Mouse (Mus musculus): Measurements from ENCODE around the gene Gna11. TPM values are rescaled to one million over a fixed set of nuclear protein-coding genes. Genes with fewer than 3 reads are reported as not detected.

The Gna11 gene
- polyA plus RNA-seq, 2 experiments: 89.1 to 97.4 TPM

- ATAC-seq (ENCODE audit: low FRiP score, low read depth): no peak
- H3K27me3 ChIP-seq (ENCODE audit: control insufficient read depth, insufficient read depth, low read length): no peaks in the 10 kb centered on the region
- H3K27ac ChIP-seq (replicated peaks; ENCODE audit: low read depth, low read length): no peak overlapping the region
- no peak for TF ChIP-seq POLR2A (IDR thresholded peaks at IDR 0.05; ENCODE audit: borderline replicate concordance, extremely low read depth, insufficient read depth, insufficient read length)
- no peaks in the 10 kb centered on the region for H3K4me1 ChIP-seq (ENCODE audit: control insufficient read depth, insufficient read depth, low read length)
- no peak overlapping the region for H3K9ac ChIP-seq (ENCODE audit: low read depth, low read length, severe bottlenecking)
- no peak for DNase-seq (ENCODE audit: low spot score)
- WGBS: 56% methylated on average over 16 of the region's 16 CpGs
- no peaks in the 10 kb centered on the region for H3K9me3 ChIP-seq (ENCODE audit: control insufficient read depth, low read length)
- no peak overlapping the region for H3K4me2 ChIP-seq (replicated peaks; ENCODE audit: low read depth, low read length, severe bottlenecking)
- no peak overlapping the region for H3K4me3 ChIP-seq (replicated peaks; ENCODE audit: low read length)
- peaks cover 44% of the 10 kb centered on the region for H3K36me3 ChIP-seq (ENCODE audit: control insufficient read depth, insufficient read depth, low read length)
Observed at GRCm38 (mm10) chr10:81534826-81535225, 10.2 kb downstream of the Gna11 start.

GRCm38 (mm10) chr10:81526779-81527178 is 18.2 kb downstream of the Gna11 start:
- no peak for ATAC-seq (ENCODE audit: low FRiP score, low read depth)
- WGBS: 13% methylated on average over 14 of the region's 14 CpGs
- peaks cover 34% of the 10 kb centered on the region for H3K36me3 ChIP-seq (ENCODE audit: control insufficient read depth, insufficient read depth, low read length)

GRCm38 (mm10) chr10:81525017-81525694 is 19.8 kb downstream of the Gna11 start:
- Histone ChIP-seq H3K36me3 (ENCODE audit: control insufficient read depth, insufficient read depth, low read length) (peaks cover 21% of the 10 kb centered on the region), H3K4me2 (replicated peaks; ENCODE audit: low read depth, low read length, severe bottlenecking) (no peak overlapping the region), H3K27me3 (ENCODE audit: control insufficient read depth, insufficient read depth, low read length) (no peaks in the 10 kb centered on the region; the same call in 1 of the 2 replicates), H3K4me1 (ENCODE audit: control insufficient read depth, insufficient read depth, low read length) (no peaks in the 10 kb centered on the region), H3K9me3 (ENCODE audit: control insufficient read depth, low read length) (no peaks in the 10 kb centered on the region), H3K9ac (ENCODE audit: low read depth, low read length, severe bottlenecking) (no peak overlapping the region), H3K27ac (replicated peaks; ENCODE audit: low read depth, low read length) (no peak overlapping the region), H3K4me3 (replicated peaks; ENCODE audit: low read length) (no peak overlapping the region)
- WGBS: 51% methylated on average over 12 of the region's 13 CpGs
- no peak for TF ChIP-seq POLR2A (IDR thresholded peaks at IDR 0.05; ENCODE audit: borderline replicate concordance, extremely low read depth, insufficient read depth, insufficient read length)
- ATAC-seq (ENCODE audit: low FRiP score, low read depth): no peak
- no peak for DNase-seq (ENCODE audit: low spot score)

More at GRCm38 (mm10) chr10:81526779-81527178, 18.2 kb downstream of the Gna11 start:
- Histone ChIP-seq H3K4me2 (replicated peaks; ENCODE audit: low read depth, low read length, severe bottlenecking) (no peak overlapping the region), H3K9ac (ENCODE audit: low read depth, low read length, severe bottlenecking) (no peak overlapping the region), H3K27ac (replicated peaks; ENCODE audit: low read depth, low read length) (no peak overlapping the region), H3K4me3 (replicated peaks; ENCODE audit: low read length) (no peak overlapping the region), H3K4me1 (ENCODE audit: control insufficient read depth, insufficient read depth, low read length) (no peaks in the 10 kb centered on the region), H3K27me3 (ENCODE audit: control insufficient read depth, insufficient read depth, low read length) (no peaks in the 10 kb centered on the region; the same call in 1 of the 2 replicates), H3K9me3 (ENCODE audit: control insufficient read depth, low read length) (no peaks in the 10 kb centered on the region)
- no peak for TF ChIP-seq POLR2A (IDR thresholded peaks at IDR 0.05; ENCODE audit: borderline replicate concordance, extremely low read depth, insufficient read depth, insufficient read length)
- DNase-seq (ENCODE audit: low spot score): peak; percentile 56

- Histone ChIP-seq H3K4me2 (replicated peaks; ENCODE audit: low read depth, low read length, severe bottlenecking) (no peak within 1 kb of the TSS; the same call in 1 of the 2 replicates), H3K27ac (replicated peaks; ENCODE audit: low read depth, low read length) (no peak within 1 kb of the TSS; the same call in 1 of the 2 replicates), H3K9ac (ENCODE audit: low read depth, low read length, severe bottlenecking) (peak within 1 kb of the TSS; percentile 25; the same call in 1 of the 2 replicates), H3K4me1 (ENCODE audit: control insufficient read depth, insufficient read depth, low read length) (no peaks in the 10 kb centered on the region), H3K36me3 (ENCODE audit: control insufficient read depth, insufficient read depth, low read length) (peaks cover 11% of the 10 kb centered on the region), H3K27me3 (ENCODE audit: control insufficient read depth, insufficient read depth, low read length) (no peaks in the 10 kb centered on the region; the same call in 1 of the 2 replicates), H3K9me3 (ENCODE audit: control insufficient read depth, low read length) (no peaks in the 10 kb centered on the region), H3K4me3 (replicated peaks; ENCODE audit: low read length) (no peak within 1 kb of the TSS)
- no peak for TF ChIP-seq POLR2A (IDR thresholded peaks at IDR 0.05; ENCODE audit: borderline replicate concordance, extremely low read depth, insufficient read depth, insufficient read length)
- no peak for ATAC-seq (ENCODE audit: low FRiP score, low read depth)
- WGBS: 23% methylated on average over 9 of the region's 9 CpGs
- no peak for DNase-seq (ENCODE audit: low spot score)
Observed at GRCm38 (mm10) chr10:81524051-81524605, 20.9 kb downstream of the Gna11 start, which contains the start of gene Gna15. Gna15 (minus strand) TSS chr10:81524225.

- ATAC-seq (ENCODE audit: low FRiP score, low read depth): no peak
- no peak for TF ChIP-seq POLR2A (IDR thresholded peaks at IDR 0.05; ENCODE audit: borderline replicate concordance, extremely low read depth, insufficient read depth, insufficient read length)
- peak overlapping the region; percentile 25; the same call in 1 of the 2 replicates for H3K9ac ChIP-seq (ENCODE audit: low read depth, low read length, severe bottlenecking)
- WGBS: 15% methylated on average over 19 of the region's 19 CpGs
- H3K27ac ChIP-seq (replicated peaks; ENCODE audit: low read depth, low read length): no peak overlapping the region; the same call in 1 of the 2 replicates
- H3K27me3 ChIP-seq (ENCODE audit: control insufficient read depth, insufficient read depth, low read length): no peaks in the 10 kb centered on the region; the same call in 1 of the 2 replicates
- H3K4me2 ChIP-seq (replicated peaks; ENCODE audit: low read depth, low read length, severe bottlenecking): no peak overlapping the region; the same call in 1 of the 2 replicates
- H3K4me1 ChIP-seq (ENCODE audit: control insufficient read depth, insufficient read depth, low read length): no peaks in the 10 kb centered on the region
- no peaks in the 10 kb centered on the region for H3K9me3 ChIP-seq (ENCODE audit: control insufficient read depth, low read length)
- H3K36me3 ChIP-seq (ENCODE audit: control insufficient read depth, insufficient read depth, low read length): peaks cover 7% of the 10 kb centered on the region; the same call in 1 of the 2 replicates
- no peak for DNase-seq (ENCODE audit: low spot score)
- H3K4me3 ChIP-seq (replicated peaks; ENCODE audit: low read length): no peak overlapping the region
Observed at GRCm38 (mm10) chr10:81523570-81523969, 21.4 kb downstream of the Gna11 start.
